8 mouse cellular contexts compared by ENCODE assay signal in genomic region chr11:114066098-114066950, GRCm38 (mm10). TPM values are rescaled to one million over a fixed set of nuclear protein-coding genes. Genes with fewer than 3 reads are reported as not detected.
DNase-seq lines count a peak whose midpoint lies in the region; ATAC-seq lines count a peak whose summit lies in the region.

No protein-coding gene starts in this region.

- H3K36me3 ChIP-seq in embryonic facial prominence, embryonic 15.5 days = no peaks in the 10 kb centered on the region
- H3K36me3 ChIP-seq in intestine, embryonic 14.5 days (ENCODE audit: control insufficient read depth, insufficient read depth, low read length) = no peaks in the 10 kb centered on the region

- H3K9ac ChIP-seq in embryonic facial prominence, embryonic 15.5 days = peak overlapping the region; percentile 69
- H3K9ac ChIP-seq in intestine, embryonic 14.5 days (ENCODE audit: low read length) = peak overlapping the region; percentile 66

- peak; percentile 22; the same call in 1 of the 2 replicates for ATAC-seq in embryonic facial prominence, embryonic 15.5 days (ENCODE audit: insufficient number of reproducible peaks, low FRiP score, low TSS enrichment, low read depth)
- ATAC-seq in intestine, embryonic 14.5 days (replicated peaks; ENCODE audit: low FRiP score, low TSS enrichment, low read depth) = peak; percentile 34

- H3K4me3 ChIP-seq in embryonic facial prominence, embryonic 15.5 days (replicated peaks) = peak overlapping the region; percentile 68
- H3K4me3 ChIP-seq in intestine, embryonic 14.5 days (ENCODE audit: low read depth, low read length) = peak overlapping the region; percentile 64

- H3K27me3 ChIP-seq in embryonic facial prominence, embryonic 15.5 days = peaks cover 9% of the 10 kb centered on the region
- H3K27me3 ChIP-seq in intestine, embryonic 14.5 days (replicated peaks; ENCODE audit: control insufficient read depth, insufficient read depth, low read length) = peaks cover 27% of the 10 kb centered on the region

- peak; percentile 24 for DNase-seq in layer of hippocampus, adult 11-12 months (ENCODE audit: low spot score)
- DNase-seq in layer of hippocampus, adult 9-11 months = no peak
- peak; percentile 29 for DNase-seq in adrenal gland, postnatal 10 days
- peak; percentile 82 for DNase-seq in intestine, embryonic 14.5 days (ENCODE audit: low spot score)
- peak; percentile 16 for DNase-seq in lung, postnatal 14 days
- DNase-seq in spleen, postnatal 36 days (ENCODE audit: low spot score in 2 of 2) = no peak
- DNase-seq in left cerebral cortex, adult 9 months (ENCODE audit: low spot score in 2 of 2) = no peak

- H3K27ac ChIP-seq in embryonic facial prominence, embryonic 15.5 days (replicated peaks) = peak overlapping the region; percentile 92
- peak overlapping the region; percentile 88 for H3K27ac ChIP-seq in intestine, embryonic 14.5 days (ENCODE audit: low read depth)

- H3K4me1 ChIP-seq in embryonic facial prominence, embryonic 15.5 days = peaks cover 57% of the 10 kb centered on the region
- peaks cover 18% of the 10 kb centered on the region for H3K4me1 ChIP-seq in intestine, embryonic 14.5 days (replicated peaks; ENCODE audit: control insufficient read depth, insufficient read depth, low read length)

- peak overlapping the region; percentile 98 for H3K4me2 ChIP-seq in embryonic facial prominence, embryonic 15.5 days (replicated peaks)
- peak overlapping the region; percentile 97 for H3K4me2 ChIP-seq in intestine, embryonic 14.5 days (ENCODE audit: low read length)

- WGBS in embryonic facial prominence, embryonic 15.5 days = under 1% methylated on average over 90 of the region's 90 CpGs
- WGBS in intestine, embryonic 14.5 days = under 1% methylated on average over 89 of the region's 90 CpGs

- H3K9me3 ChIP-seq in embryonic facial prominence, embryonic 15.5 days (replicated peaks) = no peaks in the 10 kb centered on the region
- no peaks in the 10 kb centered on the region for H3K9me3 ChIP-seq in intestine, embryonic 14.5 days (ENCODE audit: control insufficient read depth, low read length)

RNA-seq across cellular contexts. Expression of gene Sdk2, which starts 0.5 kb away (rescaled TPM):
- total RNA-seq in adrenal gland, postnatal 10 days (2021) = 1 to 10 TPM; 4.9 to 5.4 TPM
- polyA plus RNA-seq in embryonic facial prominence, embryonic 15.5 days (2015; fragmentation: Nextera tagmentation; extraction: Ambion mirVana) = 4.8 and 5.1 TPM in 2 replicates
- polyA plus RNA-seq in intestine, embryonic 14.5 days (2014; fragmentation: Nextera tagmentation; extraction: Ambion mirVana) = 2.9 and 3.1 TPM in 2 replicates

Comparison
In these comparisons a context has a peak if more than half of its experiments do, and no peak if none do; other contexts are left out.
1. DNase-seq: peak in layer of hippocampus, adult 11-12 months (single experiment), adrenal gland, postnatal 10 days (single experiment), intestine, embryonic 14.5 days (single experiment) and lung, postnatal 14 days (single experiment); none in layer of hippocampus, adult 9-11 months (single experiment), spleen, postnatal 36 days (0 of 2) and left cerebral cortex, adult 9 months (0 of 2).